Mouse (Mus musculus) intestine, postnatal 0 days (tissue): ENCODE measurements around the gene Fam131c. TPM values are rescaled to one million over a fixed set of nuclear protein-coding genes. Genes with fewer than 3 reads are reported as not detected.

ENCODE experiments used
- ATAC-seq: fragments of 200-750 bp; cut with Nextera tagmentation; 2 replicates; pipeline ENCODE4 v1.8.0; 2017; ENCODE audit warnings: mild to moderate bottlenecking, moderate TSS enrichment, moderate library complexity
- H3K27ac ChIP-seq: fragments of 300-500 bp; sonication (generic); 2 replicates; pipeline ENCODE4 v1.5.1; 2014; ENCODE audit warnings: mild to moderate bottlenecking, low read depth, low read length, moderate library complexity
- H3K27me3 ChIP-seq: fragments of 300-500 bp; sonication (generic); replicated peaks from 2 replicates; pipeline ENCODE4 v1.6.1; 2014; ENCODE audit warnings: low read length, mixed read lengths; ENCODE audit not compliant: control insufficient read depth, insufficient read depth
- H3K36me3 ChIP-seq: fragments of 300-500 bp; sonication (generic); 2 replicates; pipeline ENCODE4 v1.6.1; 2014; ENCODE audit warnings: mild to moderate bottlenecking, moderate library complexity; ENCODE audit not compliant: control insufficient read depth, insufficient read depth
- H3K4me1 ChIP-seq: fragments of 300-500 bp; sonication (generic); replicated peaks from 2 replicates; pipeline ENCODE4 v1.6.1; 2014; ENCODE audit warnings: antibody characterized with exemption, low read length, mixed read lengths; ENCODE audit not compliant: control insufficient read depth, insufficient read depth
- H3K4me2 ChIP-seq: fragments of 300-500 bp; sonication (generic); replicated peaks from 2 replicates; pipeline ENCODE4 v1.6.1; 2014; ENCODE audit warnings: low read depth, mild to moderate bottlenecking, moderate library complexity
- H3K4me3 ChIP-seq: fragments of 300-500 bp; sonication (generic); 2 replicates; pipeline ENCODE4 v1.5.1; 2014; ENCODE audit warnings: low read depth, low read length
- H3K9ac ChIP-seq: fragments of 300-500 bp; sonication (generic); 2 replicates; pipeline ENCODE4 v1.6.1; 2014; ENCODE audit warnings: mild to moderate bottlenecking, low read depth, low read length
- H3K9me3 ChIP-seq: fragments of 300-500 bp; sonication (generic); 2 replicates; pipeline ENCODE4 v1.6.1; 2016; ENCODE audit warnings: mixed run types; ENCODE audit not compliant: control insufficient read depth
- CTCF ChIP-seq: sonication (generic); IDR thresholded peaks from 2 replicates; pipeline ENCODE4 v1.5.1; 2016; ENCODE audit warnings: low read depth, mild to moderate bottlenecking, control low read depth, antibody characterized with exemption, moderate library complexity
- WGBS: fragments of 180-500 bp; shearing (Covaris S2); extraction: QIAGEN DNeasy Blood & Tissue Kit; methylation state at CpG from one replicate; pipeline ENCODE4 v1.1.7; 2014; 5-methylcytosine and 5-hydroxymethylcytosine counted together
- polyA plus RNA-seq: library from polyadenylated mRNA; unstranded; fragments of >200 nt; fragmentation: Nextera tagmentation; extraction: Ambion mirVana; gene quantifications from 2 replicates; pipeline ENCODE4 v1.2.1, GENCODE M21; 2015

Gene Fam131c
- polyA plus RNA-seq, 1 experiment from 2014 or later: 1.4 TPM

DNA sequence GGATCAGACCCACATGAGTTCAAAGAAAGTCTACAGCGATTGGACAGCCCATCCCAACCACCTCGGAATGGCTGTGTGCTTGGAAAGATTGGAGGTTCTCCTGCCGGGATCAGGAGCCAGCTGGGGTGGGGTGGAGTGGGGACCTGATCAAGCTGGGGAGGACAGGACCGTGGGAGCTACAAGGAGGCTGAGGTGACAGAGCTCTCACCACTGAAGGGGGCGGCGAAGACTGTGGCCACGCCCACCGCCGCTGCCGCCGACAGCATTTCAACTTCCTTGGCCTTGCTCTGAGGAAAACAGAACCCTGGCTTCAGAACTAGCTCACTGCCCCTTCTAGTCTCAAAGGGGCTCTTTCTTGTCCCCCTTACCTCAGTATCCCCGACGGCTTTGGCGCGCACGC lies 26.7 kb downstream of the Fam131c start:
- Histone ChIP-seq H3K27me3 (no peaks in the 10 kb centered on the region), H3K4me1 (no peaks in the 10 kb centered on the region), H3K4me3 (0 out of 2 replicates have a peak overlapping the region, but pooled peaks have one; percentile 1), H3K36me3 (no peaks in the 10 kb centered on the region), H3K9ac (no peak overlapping the region), H3K4me2 (peak overlapping the region; percentile 49), H3K27ac (no peak overlapping the region), H3K9me3 (no peaks in the 10 kb centered on the region)
- TF ChIP-seq CTCF: no peak
- no peak for ATAC-seq
- WGBS: 17% methylated on average over 16 of the region's 16 CpGs

DNA sequence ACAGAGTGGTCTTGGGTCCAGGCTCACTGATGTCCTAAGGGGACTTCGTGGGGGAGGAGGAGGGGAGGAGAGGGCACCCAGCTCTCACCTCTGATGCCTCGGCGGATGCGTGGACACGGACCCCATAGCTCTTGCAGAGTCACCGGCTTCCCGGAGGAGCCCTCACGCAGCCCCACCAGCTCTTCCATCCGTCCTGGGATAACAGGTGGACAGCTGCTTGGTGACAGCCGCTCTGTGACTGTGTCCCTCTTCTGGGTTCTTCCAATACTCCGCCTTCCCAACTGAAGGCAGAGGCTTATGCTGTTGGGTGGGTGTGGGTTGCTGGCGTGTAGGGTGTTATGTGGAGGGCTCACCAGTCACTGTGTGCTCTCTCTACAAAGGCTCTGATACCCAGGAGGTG lies 29.8 kb downstream of the Fam131c start:
- 76% methylated on average over 12 of the region's 12 CpGs for WGBS
- ATAC-seq: no peak
- Histone ChIP-seq H3K4me2 (no peak overlapping the region), H3K9me3 (no peaks in the 10 kb centered on the region), H3K4me1 (no peaks in the 10 kb centered on the region), H3K9ac (no peak overlapping the region), H3K27me3 (no peaks in the 10 kb centered on the region), H3K36me3 (no peaks in the 10 kb centered on the region), H3K4me3 (no peak overlapping the region), H3K27ac (no peak overlapping the region)
- TF ChIP-seq CTCF: no peak

GRCm38 (mm10) chr4:141398545-141398944 lies 30.5 kb downstream of the Fam131c start, which contains the start of gene Clcnka:
Gene Clcnka (minus strand): TSS chr4:141398724.
- H3K27me3 ChIP-seq: no peaks in the 10 kb centered on the region
- no peak for ATAC-seq
- WGBS: 50% methylated on average over 12 of the region's 12 CpGs
- no peaks in the 10 kb centered on the region for H3K36me3 ChIP-seq
- no peak within 1 kb of the TSS for H3K27ac ChIP-seq
- H3K4me3 ChIP-seq: no peak within 1 kb of the TSS
- H3K4me2 ChIP-seq: no peak within 1 kb of the TSS
- H3K4me1 ChIP-seq: no peaks in the 10 kb centered on the region
- TF ChIP-seq CTCF: no peak
- H3K9ac ChIP-seq: no peak within 1 kb of the TSS
- no peaks in the 10 kb centered on the region for H3K9me3 ChIP-seq

DNA sequence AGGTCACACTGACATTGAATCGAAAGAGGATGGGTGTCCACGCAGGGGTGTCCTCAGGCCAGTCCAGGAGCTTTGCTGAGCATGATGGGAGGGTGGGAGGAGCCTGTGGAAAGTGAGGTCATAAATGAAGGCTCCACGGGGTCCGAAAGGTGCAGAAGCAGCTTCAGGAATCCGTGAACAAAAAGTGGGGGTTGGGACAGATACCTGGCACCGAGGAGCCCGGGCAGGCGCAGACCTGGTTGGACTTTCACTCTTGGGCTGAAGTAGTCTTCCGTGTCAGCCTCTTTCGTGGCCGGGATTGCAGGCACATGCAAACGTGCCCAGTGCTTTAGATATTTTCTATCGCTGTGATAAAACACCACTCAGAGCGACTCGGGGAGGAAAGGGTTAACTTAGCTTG lies 32.2 kb downstream of the Fam131c start:
- no peak overlapping the region for H3K27ac ChIP-seq
- H3K4me1 ChIP-seq: no peaks in the 10 kb centered on the region
- H3K4me3 ChIP-seq: no peak overlapping the region
- no peak overlapping the region for H3K9ac ChIP-seq
- no peaks in the 10 kb centered on the region for H3K27me3 ChIP-seq
- no peaks in the 10 kb centered on the region for H3K36me3 ChIP-seq
- H3K9me3 ChIP-seq: no peaks in the 10 kb centered on the region
- H3K4me2 ChIP-seq: no peak overlapping the region
- no peak for TF ChIP-seq CTCF
- 86% methylated on average over 15 of the region's 15 CpGs for WGBS
- no peak for ATAC-seq

DNA sequence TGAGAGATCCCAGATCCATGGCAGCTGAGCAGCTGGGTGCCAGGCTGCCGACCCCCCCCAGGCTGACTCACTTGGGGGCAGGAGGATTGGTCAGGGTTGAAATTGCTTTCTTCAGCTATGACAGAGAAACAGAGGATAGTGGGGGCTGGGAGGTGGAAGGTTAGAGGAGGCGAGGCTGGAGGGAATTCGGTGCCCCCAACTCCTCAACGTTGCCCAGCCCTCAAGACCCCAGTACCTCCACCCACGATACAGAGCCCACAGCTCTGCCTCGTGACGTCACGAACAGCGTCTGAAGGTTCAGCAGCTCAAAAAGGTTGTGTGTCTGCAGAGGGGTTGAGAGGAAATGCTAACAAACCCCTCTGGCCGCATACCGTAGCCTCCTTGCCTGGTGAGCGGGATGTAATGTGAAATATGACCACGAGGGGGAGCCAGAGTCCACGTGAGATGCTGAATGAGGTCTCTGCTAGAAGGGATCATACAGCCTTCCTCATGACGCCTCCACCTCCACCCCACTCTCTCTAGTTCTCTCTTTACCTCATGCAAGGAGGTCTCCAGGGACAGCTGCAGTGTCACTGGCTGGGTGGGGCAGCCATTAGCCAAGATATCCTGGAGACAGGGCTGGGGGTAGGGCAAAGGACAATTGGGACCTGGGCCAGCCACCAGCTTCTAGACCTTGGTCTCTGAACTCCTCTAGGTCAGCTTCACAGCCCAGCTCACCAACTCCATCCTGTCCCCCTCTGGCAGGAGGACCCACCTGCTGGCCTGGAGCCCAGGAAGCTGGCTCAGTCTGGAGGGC lies 36.7 kb downstream of the Fam131c start:
- no peaks in the 10 kb centered on the region for H3K36me3 ChIP-seq
- H3K9ac ChIP-seq: no peak overlapping the region
- H3K27ac ChIP-seq: no peak overlapping the region
- H3K4me2 ChIP-seq: peak overlapping the region; percentile 39
- no peaks in the 10 kb centered on the region for H3K4me1 ChIP-seq
- TF ChIP-seq CTCF: peak; percentile 99
- H3K27me3 ChIP-seq: no peaks in the 10 kb centered on the region
- 14% methylated on average over 15 of the region's 15 CpGs for WGBS
- peak; percentile 62 for ATAC-seq
- H3K4me3 ChIP-seq: 0 out of 2 replicates have a peak overlapping the region, but pooled peaks have one; percentile 1
- H3K9me3 ChIP-seq: no peaks in the 10 kb centered on the region

- WGBS: 80% methylated on average over 3 of the region's 3 CpGs
- Histone ChIP-seq H3K36me3 (no peaks in the 10 kb centered on the region), H3K9ac (no peak overlapping the region), H3K9me3 (no peaks in the 10 kb centered on the region), H3K27me3 (no peaks in the 10 kb centered on the region), H3K4me3 (no peak overlapping the region), H3K4me1 (no peaks in the 10 kb centered on the region), H3K27ac (no peak overlapping the region), H3K4me2 (no peak overlapping the region)
- ATAC-seq: no peak
- no peak for TF ChIP-seq CTCF
Observed at GRCm38 (mm10) chr4:141405314-141405622, 37.2 kb downstream of the Fam131c start.
